Mouse (Mus musculus): ENCODE results near the gene Rad18. TPM values are rescaled to one million over a fixed set of nuclear protein-coding genes. Genes with fewer than 3 reads are reported as not detected.

The Rad18 gene
- polyA plus RNA-seq (2012) = 2.1 and 3.0 TPM in 2 replicates

GRCm38 (mm10) chr6:112696056-112696950, at the start of gene Rad18:
TSS of gene Rad18 (minus strand) at chr6:112696686.
- no peak for TF ChIP-seq GATA1 (IDR thresholded peaks at IDR 0.05; ENCODE audit: low read length)

- no peak for TF ChIP-seq GATA1 (IDR thresholded peaks at IDR 0.05; ENCODE audit: low read length)
These were observed 45.8 kb upstream of the Rad18 start for GRCm38 (mm10) chr6:112742297-112742696.

GRCm38 (mm10) chr6:112741766-112742165, 45.3 kb upstream of the Rad18 start:
- no peak for TF ChIP-seq GATA1 (IDR thresholded peaks at IDR 0.05; ENCODE audit: low read length)

GRCm38 (mm10) chr6:112739635-112740034, 43.1 kb upstream of the Rad18 start:
- no peak for TF ChIP-seq GATA1 (IDR thresholded peaks at IDR 0.05; ENCODE audit: low read length)

GRCm38 (mm10) chr6:112738924-112739323, 42.4 kb upstream of the Rad18 start:
- TF ChIP-seq GATA1 (IDR thresholded peaks at IDR 0.05; ENCODE audit: low read length) = no peak

GRCm38 (mm10) chr6:112736471-112736870, 40.0 kb upstream of the Rad18 start:
- TF ChIP-seq GATA1 (IDR thresholded peaks at IDR 0.05; ENCODE audit: low read length) = no peak

GRCm38 (mm10) chr6:112735054-112735453, 38.6 kb upstream of the Rad18 start:
- no peak for TF ChIP-seq GATA1 (IDR thresholded peaks at IDR 0.05; ENCODE audit: low read length)

- TF ChIP-seq GATA1 (IDR thresholded peaks at IDR 0.05; ENCODE audit: low read length) = no peak
These were observed 37.5 kb upstream of the Rad18 start for GRCm38 (mm10) chr6:112733942-112734341.

- no peak for TF ChIP-seq GATA1 (IDR thresholded peaks at IDR 0.05; ENCODE audit: low read length)
These were observed 35.9 kb upstream of the Rad18 start for GRCm38 (mm10) chr6:112732434-112732833.

GRCm38 (mm10) chr6:112731386-112731785, 34.9 kb upstream of the Rad18 start:
- no peak for TF ChIP-seq GATA1 (IDR thresholded peaks at IDR 0.05; ENCODE audit: low read length)

- TF ChIP-seq GATA1 (IDR thresholded peaks at IDR 0.05; ENCODE audit: low read length) = no peak
These were observed 32.4 kb upstream of the Rad18 start for GRCm38 (mm10) chr6:112728760-112729422.

- no peak for TF ChIP-seq GATA1 (IDR thresholded peaks at IDR 0.05; ENCODE audit: low read length)
These were observed 29.0 kb upstream of the Rad18 start for GRCm38 (mm10) chr6:112725468-112725867.

- TF ChIP-seq GATA1 (IDR thresholded peaks at IDR 0.05; ENCODE audit: low read length) = no peak
These were observed 24.1 kb upstream of the Rad18 start for GRCm38 (mm10) chr6:112720409-112721080.

- no peak for TF ChIP-seq GATA1 (IDR thresholded peaks at IDR 0.05; ENCODE audit: low read length)
These were observed 23.5 kb upstream of the Rad18 start for GRCm38 (mm10) chr6:112719983-112720382.

GRCm38 (mm10) chr6:112717168-112717567, 20.7 kb upstream of the Rad18 start:
- TF ChIP-seq GATA1 (IDR thresholded peaks at IDR 0.05; ENCODE audit: low read length) = no peak

GRCm38 (mm10) chr6:112713951-112714350, 17.5 kb upstream of the Rad18 start:
- no peak for TF ChIP-seq GATA1 (IDR thresholded peaks at IDR 0.05; ENCODE audit: low read length)
